Mouse (Mus musculus) limb, embryonic 15.5 days (tissue): Measurements from ENCODE around the gene Stra6. TPM values are rescaled to one million over a fixed set of nuclear protein-coding genes. Genes with fewer than 3 reads are reported as not detected.
A peak's percentile ranks its signal among the peaks of the same experiment; 100 is the strongest.

Source experiments
- ATAC-seq: fragments of 200-750 bp; cut with Nextera tagmentation; 2 replicates; pipeline ENCODE4 v1.8.0; 2017; ENCODE audit warnings: low read depth, moderate TSS enrichment; ENCODE audit not compliant: insufficient number of reproducible peaks, low FRiP score, low TSS enrichment
- H3K27ac ChIP-seq: fragments of 300-500 bp; sonication (generic); 2 replicates; pipeline ENCODE4 v1.5.1; 2015; ENCODE audit warnings: moderate library complexity, mild to moderate bottlenecking, inconsistent platforms
- H3K27me3 ChIP-seq: fragments of 300-500 bp; sonication (generic); 2 replicates; pipeline ENCODE4 v1.6.1; 2015; ENCODE audit warnings: inconsistent platforms
- H3K36me3 ChIP-seq: fragments of 300-500 bp; sonication (generic); 2 replicates; pipeline ENCODE4 v1.6.1; 2015; ENCODE audit warnings: inconsistent platforms
- H3K4me1 ChIP-seq: fragments of 300-500 bp; sonication (generic); 2 replicates; pipeline ENCODE4 v1.6.1; 2015; ENCODE audit warnings: inconsistent platforms
- H3K4me2 ChIP-seq: fragments of 300-500 bp; sonication (generic); 2 replicates; pipeline ENCODE4 v1.6.1; 2015; ENCODE audit warnings: mild to moderate bottlenecking, inconsistent platforms
- H3K4me3 ChIP-seq: fragments of 300-500 bp; sonication (generic); 2 replicates; pipeline ENCODE4 v1.5.1; 2015; ENCODE audit warnings: mild to moderate bottlenecking, inconsistent platforms
- H3K9ac ChIP-seq: fragments of 300-500 bp; sonication (generic); 2 replicates; pipeline ENCODE4 v1.6.1; 2015; ENCODE audit warnings: inconsistent platforms
- H3K9me3 ChIP-seq: fragments of 300-500 bp; sonication (generic); 2 replicates; pipeline ENCODE4 v1.6.1; 2016; ENCODE audit warnings: inconsistent platforms
- WGBS: fragments of 180-500 bp; shearing (Covaris S2); methylation state at CpG from one replicate; pipeline ENCODE4 v1.1.7; 2015; 5-methylcytosine and 5-hydroxymethylcytosine counted together
- polyA plus RNA-seq: library from polyadenylated mRNA; unstranded; fragments of >200 nt; fragmentation: Nextera tagmentation; extraction: Ambion mirVana; gene quantifications from 2 replicates; pipeline ENCODE4 v1.2.1, GENCODE M21; 2015

Stra6 gene
- polyA plus RNA-seq, 1 experiment from 2014 or later = 8.8 TPM

GRCm38 (mm10) chr9:58118671-58119070, 55.1 kb downstream of the Stra6 start, which contains the start of gene Ccdc33:
TSS of gene Ccdc33 (minus strand) at chr9:58118823.
- no peaks in the 10 kb centered on the region for H3K36me3 ChIP-seq
- no peak within 1 kb of the TSS for H3K9ac ChIP-seq
- no peak within 1 kb of the TSS for H3K27ac ChIP-seq
- no peak for ATAC-seq
- 0 out of 2 replicates have a peak, but pooled peaks cover 2% of the 10 kb centered on the region for H3K27me3 ChIP-seq
- no peak within 1 kb of the TSS for H3K4me3 ChIP-seq
- no peaks in the 10 kb centered on the region for H3K9me3 ChIP-seq
- peaks cover 29% of the 10 kb centered on the region for H3K4me1 ChIP-seq
- H3K4me2 ChIP-seq = no peak within 1 kb of the TSS
- WGBS = 27% methylated on average over 2 of the region's 2 CpGs

GRCm38 (mm10) chr9:58125085-58125484, 61.5 kb downstream of the Stra6 start:
- Histone ChIP-seq H3K9ac (no peak overlapping the region), H3K9me3 (no peaks in the 10 kb centered on the region), H3K27ac (0 out of 2 replicates have a peak overlapping the region, but pooled peaks have one; percentile 33), H3K4me2 (no peak overlapping the region), H3K36me3 (no peaks in the 10 kb centered on the region), H3K27me3 (no peaks in the 10 kb centered on the region), H3K4me3 (no peak overlapping the region), H3K4me1 (peaks cover 42% of the 10 kb centered on the region)
- 21% methylated on average over 3 of the region's 3 CpGs for WGBS
- no peak for ATAC-seq

DNA sequence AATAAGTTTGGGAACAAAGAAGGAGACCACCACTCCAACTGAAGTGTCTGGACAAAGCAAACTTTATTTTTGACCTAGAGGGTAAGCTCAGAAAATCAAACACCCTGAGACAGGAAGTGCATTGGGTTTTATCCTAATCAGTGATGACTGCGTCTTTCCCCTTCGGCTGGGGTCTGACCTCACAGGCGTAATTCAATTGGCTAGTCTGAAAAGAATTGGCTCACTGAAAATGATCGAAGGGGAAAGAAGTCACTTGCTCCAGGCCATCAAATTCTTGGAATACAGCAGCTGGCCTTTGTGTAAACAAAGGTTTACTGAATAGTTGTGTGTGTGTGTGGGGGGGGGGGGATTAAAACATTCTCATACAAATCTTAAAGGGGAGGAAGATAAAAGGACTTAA, 62.2 kb downstream of the Stra6 start:
- H3K4me2 ChIP-seq = no peak overlapping the region
- no peak overlapping the region for H3K27ac ChIP-seq
- no peak for ATAC-seq
- no peaks in the 10 kb centered on the region for H3K36me3 ChIP-seq
- no peak overlapping the region for H3K9ac ChIP-seq
- H3K4me1 ChIP-seq = peaks cover 43% of the 10 kb centered on the region
- H3K9me3 ChIP-seq = no peaks in the 10 kb centered on the region
- WGBS = 45% methylated on average over 4 of the region's 4 CpGs
- H3K4me3 ChIP-seq = no peak overlapping the region
- H3K27me3 ChIP-seq = no peaks in the 10 kb centered on the region

DNA sequence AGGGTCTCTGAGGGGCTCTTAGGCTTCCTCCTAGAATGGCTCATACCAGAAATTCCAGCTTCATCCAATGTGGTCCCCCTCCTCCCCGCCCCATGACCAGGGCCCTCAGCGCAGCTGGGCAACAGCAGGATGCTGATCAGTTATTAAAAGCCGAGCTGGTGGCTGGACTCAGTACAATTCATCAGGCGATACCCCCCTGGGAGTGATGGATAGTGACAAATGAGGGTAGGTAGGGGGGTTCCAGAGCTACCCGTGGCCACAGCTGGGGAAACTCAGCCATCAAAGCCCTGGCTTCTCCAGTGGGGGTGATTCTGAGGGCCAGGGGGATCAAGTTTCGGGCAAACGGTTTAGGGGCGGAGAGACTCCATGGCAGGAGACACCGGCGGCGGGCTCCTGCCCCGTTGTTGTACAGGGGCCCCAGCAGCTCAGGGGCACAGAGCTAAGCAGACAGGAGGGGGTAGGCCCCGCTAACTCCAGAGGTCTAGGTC, 65.4 kb downstream of the Stra6 start:
- H3K4me1 ChIP-seq = peaks cover 62% of the 10 kb centered on the region
- no peak for ATAC-seq
- peak overlapping the region; percentile 8; the same call in 1 of the 2 replicates for H3K4me3 ChIP-seq
- peak overlapping the region; percentile 67 for H3K27ac ChIP-seq
- WGBS = 6% methylated on average over 13 of the region's 13 CpGs
- no peaks in the 10 kb centered on the region for H3K9me3 ChIP-seq
- H3K4me2 ChIP-seq = peak overlapping the region; percentile 12
- 0 out of 2 replicates have a peak, but pooled peaks cover 2% of the 10 kb centered on the region for H3K27me3 ChIP-seq
- no peaks in the 10 kb centered on the region for H3K36me3 ChIP-seq
- H3K9ac ChIP-seq = no peak overlapping the region

- WGBS = 15% methylated on average over 8 of the region's 8 CpGs
- H3K4me1 ChIP-seq = peaks cover 62% of the 10 kb centered on the region
- no peaks in the 10 kb centered on the region for H3K9me3 ChIP-seq
- no peaks in the 10 kb centered on the region for H3K36me3 ChIP-seq
- ATAC-seq = no peak
- peak overlapping the region; percentile 67 for H3K27ac ChIP-seq
- 0 out of 2 replicates have a peak, but pooled peaks cover 2% of the 10 kb centered on the region for H3K27me3 ChIP-seq
- H3K4me3 ChIP-seq = peak overlapping the region; percentile 8; the same call in 1 of the 2 replicates
- no peak overlapping the region for H3K9ac ChIP-seq
- H3K4me2 ChIP-seq = peak overlapping the region; percentile 12
These were observed 65.9 kb downstream of the Stra6 start for GRCm38 (mm10) chr9:58129508-58129907.

- no peak overlapping the region for H3K27ac ChIP-seq
- 46% methylated on average over 3 of the region's 3 CpGs for WGBS
- H3K36me3 ChIP-seq = no peaks in the 10 kb centered on the region
- H3K9me3 ChIP-seq = no peaks in the 10 kb centered on the region
- no peak overlapping the region for H3K4me2 ChIP-seq
- H3K9ac ChIP-seq = no peak overlapping the region
- no peak overlapping the region for H3K4me3 ChIP-seq
- peaks cover 68% of the 10 kb centered on the region for H3K4me1 ChIP-seq
- no peak for ATAC-seq
- H3K27me3 ChIP-seq = 0 out of 2 replicates have a peak, but pooled peaks cover 2% of the 10 kb centered on the region
These were observed 67.3 kb downstream of the Stra6 start for GRCm38 (mm10) chr9:58130909-58131308.

DNA sequence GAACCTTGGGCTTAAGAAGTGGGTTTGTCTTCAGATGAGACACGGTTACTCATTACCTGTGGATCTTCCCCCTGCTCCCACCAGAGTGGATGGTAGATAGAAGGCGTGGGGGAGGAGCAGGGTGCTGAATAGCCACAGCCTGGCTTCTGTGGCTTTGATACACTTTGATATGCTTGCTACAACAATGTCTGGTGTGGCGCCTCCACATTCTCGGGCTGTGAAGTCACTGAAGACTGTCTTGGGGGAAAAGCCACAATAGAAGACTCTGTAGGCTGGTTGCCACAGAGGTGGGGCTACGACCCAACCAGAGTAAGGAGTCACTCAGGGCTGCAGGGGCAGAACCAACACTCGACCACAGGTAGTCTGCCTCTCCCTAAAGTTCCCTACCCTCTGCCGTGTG, 68.1 kb downstream of the Stra6 start:
- H3K9ac ChIP-seq = no peak overlapping the region
- no peak overlapping the region for H3K4me2 ChIP-seq
- H3K27me3 ChIP-seq = 0 out of 2 replicates have a peak, but pooled peaks cover 2% of the 10 kb centered on the region
- WGBS = 70% methylated on average over 7 of the region's 7 CpGs
- no peaks in the 10 kb centered on the region for H3K9me3 ChIP-seq
- H3K4me1 ChIP-seq = peaks cover 76% of the 10 kb centered on the region
- ATAC-seq = no peak
- no peak overlapping the region for H3K4me3 ChIP-seq
- H3K27ac ChIP-seq = no peak overlapping the region
- H3K36me3 ChIP-seq = no peaks in the 10 kb centered on the region

DNA sequence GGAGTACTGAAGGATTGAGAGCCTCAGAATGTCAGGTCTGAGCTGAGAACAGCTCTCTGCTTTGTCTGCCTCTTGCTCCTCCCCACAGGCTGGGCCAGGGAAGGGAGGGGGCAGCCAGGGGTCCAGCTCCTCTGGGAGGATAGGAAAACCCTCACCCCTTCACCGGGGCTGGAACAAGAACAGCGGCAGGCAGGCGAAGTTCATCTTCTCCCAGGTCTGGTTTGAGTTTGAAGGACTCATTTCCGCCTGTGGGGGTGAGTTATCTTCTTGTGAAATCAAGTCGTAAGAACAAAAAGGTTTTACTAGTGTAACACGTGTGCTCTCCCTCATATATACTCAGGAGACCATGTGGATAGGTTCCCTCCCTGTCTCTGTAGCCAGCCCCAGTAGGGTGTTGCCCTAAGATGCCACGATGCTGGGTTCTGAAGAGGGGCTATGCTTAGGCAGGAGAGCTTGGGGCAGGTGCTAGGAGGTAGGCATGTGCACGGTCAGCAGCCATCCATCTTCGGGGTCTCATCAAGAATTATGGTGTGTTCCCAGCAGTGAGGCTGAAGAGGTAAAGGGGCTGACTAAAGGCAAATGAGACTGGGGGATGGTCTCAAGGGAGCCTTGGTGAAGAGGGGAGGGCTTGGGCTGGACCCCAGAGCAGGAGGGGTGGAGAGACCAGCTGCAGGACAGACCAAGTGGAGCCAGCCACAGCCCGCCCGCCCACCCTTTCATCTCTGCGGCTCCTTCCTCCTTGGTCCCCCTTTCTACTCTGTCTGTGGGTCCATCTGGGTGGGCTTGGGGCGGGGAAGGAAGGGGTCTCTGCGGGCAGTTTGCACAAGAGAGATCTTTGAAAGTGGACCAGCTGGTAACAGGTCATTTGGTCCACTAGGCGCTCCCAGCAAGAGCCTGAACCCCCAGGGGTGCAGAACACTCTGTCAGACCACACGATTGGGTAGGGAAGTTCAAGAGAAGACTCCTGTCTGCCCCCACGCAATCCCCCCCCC, 70.6 kb downstream of the Stra6 start:
- no peak overlapping the region for H3K4me3 ChIP-seq
- H3K9me3 ChIP-seq = no peaks in the 10 kb centered on the region
- 0 out of 2 replicates have a peak overlapping the region, but pooled peaks have one; percentile 17 for H3K4me2 ChIP-seq
- peaks cover 74% of the 10 kb centered on the region for H3K4me1 ChIP-seq
- no peaks in the 10 kb centered on the region for H3K36me3 ChIP-seq
- WGBS = 8% methylated on average over 17 of the region's 17 CpGs
- H3K9ac ChIP-seq = no peak overlapping the region
- ATAC-seq = no peak
- H3K27ac ChIP-seq = peak overlapping the region; percentile 54
- 0 out of 2 replicates have a peak, but pooled peaks cover 2% of the 10 kb centered on the region for H3K27me3 ChIP-seq

GRCm38 (mm10) chr9:58134906-58135305, 71.3 kb downstream of the Stra6 start:
- no peak for ATAC-seq
- 20% methylated on average over 7 of the region's 7 CpGs for WGBS
- no peak overlapping the region for H3K4me3 ChIP-seq
- H3K9ac ChIP-seq = no peak overlapping the region
- H3K4me1 ChIP-seq = peaks cover 74% of the 10 kb centered on the region
- no peak overlapping the region for H3K4me2 ChIP-seq
- peak overlapping the region; percentile 5; the same call in 1 of the 2 replicates for H3K27ac ChIP-seq
- no peaks in the 10 kb centered on the region for H3K9me3 ChIP-seq
- H3K27me3 ChIP-seq = 0 out of 2 replicates have a peak, but pooled peaks cover 2% of the 10 kb centered on the region
- H3K36me3 ChIP-seq = no peaks in the 10 kb centered on the region

- peaks cover 74% of the 10 kb centered on the region for H3K4me1 ChIP-seq
- H3K27ac ChIP-seq = peak overlapping the region; percentile 61
- no peak overlapping the region for H3K4me3 ChIP-seq
- no peaks in the 10 kb centered on the region for H3K36me3 ChIP-seq
- 11% methylated on average over 2 of the region's 2 CpGs for WGBS
- no peak overlapping the region for H3K9ac ChIP-seq
- H3K9me3 ChIP-seq = no peaks in the 10 kb centered on the region
- ATAC-seq = no peak
- no peak overlapping the region for H3K4me2 ChIP-seq
- 0 out of 2 replicates have a peak, but pooled peaks cover 2% of the 10 kb centered on the region for H3K27me3 ChIP-seq
These were observed 72.3 kb downstream of the Stra6 start for GRCm38 (mm10) chr9:58135921-58136321.

DNA sequence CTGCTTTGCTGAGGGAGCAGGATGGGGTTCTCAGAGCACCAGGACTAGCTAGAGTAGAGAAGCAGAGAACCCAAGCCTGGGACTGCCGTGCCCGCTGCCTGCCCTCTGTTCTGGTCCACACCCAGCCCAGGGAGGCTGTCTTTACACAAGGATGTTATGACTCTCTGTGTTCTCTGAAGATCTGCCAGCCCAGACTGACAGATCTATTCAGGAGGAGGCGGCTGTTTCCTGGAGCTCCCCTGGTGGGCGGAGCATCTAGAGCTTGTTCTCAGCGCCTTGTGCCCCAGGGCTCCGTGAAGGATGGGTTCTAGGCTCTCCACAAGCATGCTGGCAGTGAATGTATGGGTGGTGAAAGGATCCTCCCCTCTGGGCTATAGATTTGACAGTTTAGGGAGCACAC, 76.4 kb downstream of the Stra6 start:
- H3K4me1 ChIP-seq = peaks cover 52% of the 10 kb centered on the region
- H3K36me3 ChIP-seq = no peaks in the 10 kb centered on the region
- WGBS = 40% methylated on average over 6 of the region's 6 CpGs
- no peak overlapping the region for H3K4me3 ChIP-seq
- no peaks in the 10 kb centered on the region for H3K27me3 ChIP-seq
- no peaks in the 10 kb centered on the region for H3K9me3 ChIP-seq
- no peak for ATAC-seq
- no peak overlapping the region for H3K9ac ChIP-seq
- no peak overlapping the region for H3K27ac ChIP-seq
- no peak overlapping the region for H3K4me2 ChIP-seq

DNA sequence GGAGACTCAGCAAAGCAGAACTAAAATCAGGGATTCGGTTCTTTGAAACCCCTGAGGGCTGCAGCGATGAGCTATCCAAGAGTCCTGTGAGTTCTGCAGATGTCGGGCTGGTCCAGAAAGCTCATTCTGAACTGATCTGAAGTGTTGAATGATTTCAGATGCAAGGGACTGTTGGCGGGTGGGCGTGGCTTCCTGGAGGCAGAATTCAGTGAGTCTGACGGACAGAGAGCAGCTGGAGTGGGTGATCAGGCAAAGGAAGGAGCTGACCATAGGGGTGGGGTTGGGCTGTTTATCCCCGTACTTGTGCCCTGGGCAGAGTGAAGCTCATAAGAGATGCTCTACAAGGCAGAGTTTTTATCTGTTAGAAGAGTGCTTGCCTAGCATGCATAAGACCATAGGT, 79.8 kb downstream of the Stra6 start:
- Histone ChIP-seq H3K9me3 (no peaks in the 10 kb centered on the region), H3K9ac (no peak overlapping the region), H3K4me3 (no peak overlapping the region), H3K36me3 (no peaks in the 10 kb centered on the region), H3K4me1 (peaks cover 36% of the 10 kb centered on the region), H3K27me3 (no peaks in the 10 kb centered on the region), H3K4me2 (no peak overlapping the region), H3K27ac (peak overlapping the region; percentile 50)
- no peak for ATAC-seq
- 25% methylated on average over 7 of the region's 7 CpGs for WGBS
